Mouse (Mus musculus) adrenal gland, adult 18-20 months (tissue): ENCODE data around the gene Sfxn5. TPM values are rescaled to one million over a fixed set of nuclear protein-coding genes. Genes with fewer than 3 reads are reported as not detected.

Experiments
- DNase-seq, 2 experiments: peaks; one replicate each; pipeline ENCODE4 v3.0.0; 2021 to 2022; ENCODE audit warnings: low spot score in 2 of 2
- total RNA-seq, 2 experiments: library from RNA; stranded (reverse); gene quantifications; 1 replicate in 1 of 2; 2 replicates in 1 of 2; pipeline ENCODE4 v1.2.3; 2021

Sfxn5 gene
- total RNA-seq, 2 experiments from 2014 or later: 20.0 to 35.9 TPM

DNA sequence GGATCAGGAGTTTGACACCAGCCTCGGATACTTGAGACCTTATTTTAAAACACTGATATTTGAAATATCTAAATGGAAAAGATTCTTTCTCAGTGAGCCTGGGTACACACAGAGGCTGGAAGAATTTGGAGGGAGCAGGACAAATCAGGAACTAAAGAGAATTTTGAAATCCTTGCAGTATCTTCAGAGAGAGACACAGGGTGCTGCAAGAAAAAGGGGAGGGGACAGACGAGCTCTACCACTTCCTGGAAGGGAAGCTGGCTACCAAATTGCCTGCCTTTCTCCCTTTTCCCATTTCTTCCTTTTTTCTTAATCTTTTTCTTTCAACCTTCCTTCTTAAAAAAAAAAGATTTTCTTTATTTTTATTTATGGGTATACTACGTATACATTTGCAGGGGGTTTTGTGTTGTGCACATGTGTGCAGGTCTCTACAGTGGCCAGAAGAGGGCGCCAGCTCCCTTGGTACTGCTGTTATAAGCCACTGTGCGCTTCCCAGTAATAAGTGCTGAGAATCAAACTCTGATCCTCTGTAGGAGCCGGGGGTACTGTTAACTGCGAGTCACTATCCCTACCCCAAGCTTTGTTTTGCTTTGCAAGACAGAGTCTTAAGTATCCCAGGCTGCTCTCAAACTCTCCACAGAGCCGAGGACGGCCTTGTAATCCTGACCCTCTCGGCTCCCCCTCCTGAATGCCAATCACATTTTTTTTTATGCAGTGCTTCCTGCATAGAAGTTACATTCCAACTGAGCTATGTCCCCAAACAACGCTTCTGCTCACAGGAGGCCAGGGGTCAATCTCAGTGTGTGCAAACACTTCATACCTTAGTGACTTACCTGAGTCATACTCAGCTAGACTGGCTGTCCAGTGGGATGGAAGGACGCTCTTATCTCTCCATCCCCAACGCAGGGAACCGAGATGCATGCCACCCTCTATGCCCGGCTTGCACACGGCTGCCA, 42.1 kb downstream of the Sfxn5 start:
- no peak for DNase-seq

DNA sequence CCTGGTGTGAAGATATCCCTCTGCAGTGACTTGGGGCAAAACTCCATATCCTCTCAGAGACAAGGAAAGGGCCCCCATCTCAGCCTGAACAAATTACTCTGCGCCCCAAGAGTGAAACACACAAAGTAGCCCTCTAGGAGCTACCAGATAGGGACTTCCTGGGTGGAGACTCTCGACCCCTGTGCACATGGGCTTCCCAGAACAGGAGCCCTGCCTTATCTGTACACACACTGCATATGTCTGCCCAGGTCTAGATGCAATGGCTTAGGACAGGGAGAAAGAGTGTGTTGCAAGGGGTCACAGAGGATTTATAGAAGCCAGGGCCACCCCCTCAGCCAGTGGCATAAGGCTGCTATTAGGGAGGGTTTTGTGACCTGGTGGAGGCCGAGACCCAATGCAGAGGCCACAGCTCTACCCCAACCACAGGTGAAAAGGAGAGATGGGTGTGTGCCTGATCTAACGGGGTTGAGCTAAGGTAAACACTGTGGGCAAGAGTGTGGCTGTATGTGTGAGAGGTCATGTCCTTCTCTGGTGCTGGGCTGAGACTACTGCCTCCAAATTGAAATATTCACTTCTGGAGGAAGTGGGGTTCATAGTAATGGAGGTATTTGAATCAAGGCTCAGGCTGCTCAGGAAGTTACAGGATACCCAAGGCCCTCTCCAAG, 44.9 kb downstream of the Sfxn5 start:
- no peak for DNase-seq

DNA sequence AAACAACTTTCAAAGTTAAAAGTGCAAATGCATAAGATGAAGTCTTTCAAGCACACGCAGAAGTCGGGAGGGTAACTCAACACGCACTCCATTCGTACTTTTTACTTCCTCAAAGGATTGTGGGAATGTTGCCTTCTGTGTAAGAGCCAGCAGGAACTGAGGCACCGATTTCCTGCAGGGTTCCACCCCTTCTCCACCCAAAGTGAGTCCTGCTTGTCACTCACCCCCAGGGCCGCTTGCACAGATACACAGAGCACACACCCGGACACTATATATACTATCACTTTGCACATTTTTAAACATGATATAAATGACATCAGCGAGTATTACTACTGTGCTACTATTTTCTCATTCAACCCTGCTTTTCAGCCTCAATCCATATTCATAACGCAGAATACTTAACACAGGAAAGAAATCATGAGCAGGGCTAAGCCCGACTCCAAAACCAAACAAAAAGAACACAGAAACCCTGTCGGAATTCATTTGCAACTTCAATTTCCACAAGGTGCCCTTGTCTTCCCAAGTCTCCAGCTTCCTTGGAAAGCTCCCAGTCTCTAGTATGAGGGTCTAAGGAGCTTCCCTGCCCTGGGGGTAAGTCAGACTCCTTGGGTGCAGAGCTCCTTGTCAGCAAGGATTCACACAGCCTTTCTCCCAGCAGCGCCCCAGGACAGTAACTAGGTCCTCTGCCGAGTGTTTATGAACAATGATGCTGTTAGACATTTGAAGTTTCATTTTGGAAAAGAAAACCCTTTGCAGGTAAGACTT, 46.8 kb downstream of the Sfxn5 start:
- DNase-seq: no peak

DNA sequence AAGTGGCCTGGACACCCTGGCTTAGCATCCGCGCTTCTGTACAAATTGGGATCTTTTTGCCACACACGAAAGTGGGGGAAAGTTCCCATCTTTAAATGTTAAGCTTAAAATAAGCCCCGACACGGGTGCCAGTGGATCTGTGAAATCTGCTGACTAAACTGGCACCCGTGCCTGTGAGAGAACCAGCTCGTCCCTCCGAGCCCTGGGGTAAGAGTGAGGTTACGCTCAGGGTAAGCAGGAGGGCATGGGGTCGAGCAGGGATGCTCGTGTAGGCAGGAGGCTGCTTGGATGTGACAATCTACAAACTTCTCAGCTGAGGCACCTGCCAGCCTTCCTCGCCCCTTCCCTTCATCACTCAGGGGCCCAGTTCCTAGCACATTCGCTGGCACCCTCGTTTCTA, 52.4 kb downstream of the Sfxn5 start:
- DNase-seq: no peak

DNA sequence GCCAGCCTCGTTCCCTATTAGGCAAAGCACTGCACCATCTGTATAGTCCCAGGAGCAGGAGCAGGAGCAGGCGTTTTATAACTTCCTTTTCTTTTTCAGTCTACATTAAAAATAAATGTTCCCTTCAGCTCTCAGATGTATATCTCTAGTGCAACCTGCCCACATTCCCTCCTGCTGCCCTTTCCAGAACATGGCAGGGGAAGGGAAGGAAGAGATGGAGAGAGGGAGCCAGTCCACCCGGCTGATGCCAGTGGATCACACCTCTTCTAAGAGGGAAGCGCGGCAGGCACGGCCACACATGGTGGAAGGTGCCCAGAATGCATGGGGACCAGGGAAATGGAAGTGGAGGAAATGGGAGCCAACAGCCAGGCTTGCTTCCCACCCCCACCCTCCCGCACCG, 56.7 kb downstream of the Sfxn5 start:
- DNase-seq: no peak

DNA sequence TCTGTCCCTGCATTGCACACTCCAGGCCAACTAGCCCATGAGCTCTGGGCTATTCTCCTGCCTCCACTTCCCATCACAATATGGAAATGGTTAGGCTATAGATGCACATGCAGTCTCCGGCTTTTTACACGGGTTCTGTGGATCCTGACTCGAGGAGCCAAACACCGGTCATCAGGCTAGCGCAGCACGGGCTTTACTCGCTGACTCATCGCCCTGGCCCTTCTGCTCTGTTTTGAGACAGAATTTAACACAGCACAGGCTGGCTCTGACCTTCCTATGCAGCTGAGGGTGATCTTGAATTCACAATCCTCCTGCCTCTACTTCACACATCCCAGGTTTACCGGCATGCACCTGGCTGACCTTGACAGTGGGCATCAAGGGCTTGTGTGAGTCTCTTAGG, 60.8 kb downstream of the Sfxn5 start:
- no peak for DNase-seq

DNA sequence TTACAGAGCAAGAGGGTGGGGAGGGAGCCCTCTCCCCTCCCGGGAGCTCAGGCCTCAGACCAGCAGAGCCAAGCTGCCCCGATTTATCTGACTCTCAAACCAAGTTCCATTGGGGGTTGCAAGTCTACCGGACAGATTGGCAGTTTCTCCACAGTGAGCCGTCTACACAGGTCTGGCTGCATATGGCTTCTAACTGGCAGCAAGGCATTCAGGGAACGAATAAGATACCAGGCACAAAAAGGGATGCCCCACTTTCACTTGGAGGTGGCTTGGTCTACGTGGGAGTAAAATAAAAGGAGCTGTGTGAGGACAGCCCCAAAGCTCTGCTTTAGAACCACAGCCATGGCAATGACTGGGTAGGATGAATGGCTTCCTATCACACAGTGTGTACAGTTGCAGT, 67.2 kb downstream of the Sfxn5 start:
- no peak for DNase-seq

DNA sequence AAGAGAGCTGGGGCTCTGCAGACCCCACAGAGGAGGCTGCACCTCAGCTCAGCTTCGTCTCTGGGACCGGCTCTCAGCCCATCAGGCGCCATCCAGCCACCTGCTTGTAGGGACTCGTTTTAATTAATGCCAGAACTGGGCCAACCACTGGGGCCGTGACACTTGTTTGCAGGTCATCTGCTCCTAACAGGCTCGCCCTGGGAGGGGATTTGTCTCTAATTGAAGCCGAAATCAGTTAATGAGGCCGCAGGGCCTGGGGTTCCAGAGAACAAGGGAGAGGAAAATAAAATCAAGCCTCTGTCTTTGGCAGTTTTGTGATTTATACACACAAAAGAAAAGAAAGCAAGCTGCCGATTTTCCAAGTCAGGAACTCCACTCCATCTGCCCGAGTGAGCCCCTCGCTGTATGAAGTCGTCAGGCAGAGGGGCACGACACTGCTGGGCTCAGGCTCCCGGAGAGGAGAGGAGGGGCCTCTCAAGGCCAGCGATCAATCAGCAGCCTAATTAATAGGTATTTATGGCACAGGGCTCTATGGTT, 68.2 kb downstream of the Sfxn5 start:
- DNase-seq: no peak

DNA sequence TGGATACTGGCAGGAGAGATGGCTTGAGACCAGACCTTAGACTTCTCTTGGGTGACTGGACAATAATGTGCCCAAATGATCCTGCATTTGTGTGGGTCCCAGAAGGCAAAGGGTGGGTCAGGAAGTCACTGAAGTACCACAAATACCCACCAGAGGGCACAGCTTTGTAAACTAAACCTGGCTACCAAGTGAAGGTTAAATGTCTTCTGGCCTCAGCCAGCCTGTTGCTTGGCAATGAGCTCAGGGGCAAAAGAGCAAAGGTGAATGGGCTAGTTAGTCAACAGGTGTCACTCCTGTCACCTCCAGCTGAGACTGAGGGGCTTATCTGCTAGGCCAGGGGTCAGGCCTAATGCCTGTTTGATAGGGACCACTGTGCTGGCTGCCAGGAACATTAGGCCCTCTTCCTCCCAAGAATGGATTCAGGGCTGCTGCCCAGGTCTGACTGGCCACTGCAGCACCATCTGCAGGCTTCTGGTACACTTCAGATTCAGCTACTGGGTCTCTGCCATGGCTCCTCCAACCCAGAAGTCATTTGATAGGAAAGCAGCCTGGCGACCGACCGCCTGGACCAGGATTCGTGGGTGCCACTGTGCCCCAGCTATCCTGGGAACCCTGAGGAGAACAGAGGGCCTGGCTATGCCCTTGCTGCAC, 70.2 kb downstream of the Sfxn5 start:
- DNase-seq: peak; percentile 47 to 51

DNA sequence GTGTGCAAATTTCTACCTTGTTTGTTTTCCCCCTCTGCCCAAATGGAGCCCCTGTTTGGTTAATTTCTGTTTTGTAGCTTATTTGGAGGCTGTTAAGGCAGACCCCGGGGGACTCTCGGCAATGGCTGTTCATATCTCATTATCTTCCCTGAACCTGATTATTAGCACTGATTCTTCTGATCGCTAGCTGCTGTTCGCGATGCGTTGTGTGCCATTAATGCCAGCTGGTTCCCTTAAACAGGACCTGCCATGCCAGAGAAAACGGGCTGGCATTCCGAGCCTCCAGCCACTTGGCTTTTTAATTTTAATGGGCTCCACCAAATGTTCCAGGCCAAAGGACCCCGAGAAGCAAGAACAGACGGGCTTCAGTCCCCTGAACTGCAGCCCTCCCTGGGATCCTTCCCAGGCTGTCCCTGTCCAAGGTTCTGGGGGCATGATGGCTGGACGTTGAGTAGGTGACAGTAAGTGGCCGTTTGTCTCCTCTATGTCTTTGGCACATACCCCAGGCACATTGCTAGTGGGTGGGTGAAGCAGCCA, 74.1 kb downstream of the Sfxn5 start:
- no peak for DNase-seq

DNA sequence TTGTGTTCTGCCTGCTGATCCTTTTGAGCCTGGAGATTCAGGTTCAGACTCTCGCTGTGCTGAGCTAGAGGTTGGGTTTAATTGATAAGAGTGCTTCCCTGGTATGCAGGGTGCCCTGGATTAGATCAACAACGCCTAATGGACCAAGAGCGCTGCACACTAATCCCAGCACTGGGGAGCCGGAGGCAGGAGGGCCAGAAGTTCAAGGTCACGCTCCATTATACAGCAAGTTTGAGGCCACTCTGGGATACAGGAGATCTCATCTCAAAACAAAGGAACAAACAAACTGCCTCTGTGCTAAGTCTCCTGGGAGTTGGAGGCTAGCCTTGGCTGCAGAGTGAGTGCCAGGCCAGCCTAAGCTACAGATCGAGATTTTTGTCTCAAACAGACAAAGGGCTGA, 77.6 kb downstream of the Sfxn5 start:
- no peak for DNase-seq

DNA sequence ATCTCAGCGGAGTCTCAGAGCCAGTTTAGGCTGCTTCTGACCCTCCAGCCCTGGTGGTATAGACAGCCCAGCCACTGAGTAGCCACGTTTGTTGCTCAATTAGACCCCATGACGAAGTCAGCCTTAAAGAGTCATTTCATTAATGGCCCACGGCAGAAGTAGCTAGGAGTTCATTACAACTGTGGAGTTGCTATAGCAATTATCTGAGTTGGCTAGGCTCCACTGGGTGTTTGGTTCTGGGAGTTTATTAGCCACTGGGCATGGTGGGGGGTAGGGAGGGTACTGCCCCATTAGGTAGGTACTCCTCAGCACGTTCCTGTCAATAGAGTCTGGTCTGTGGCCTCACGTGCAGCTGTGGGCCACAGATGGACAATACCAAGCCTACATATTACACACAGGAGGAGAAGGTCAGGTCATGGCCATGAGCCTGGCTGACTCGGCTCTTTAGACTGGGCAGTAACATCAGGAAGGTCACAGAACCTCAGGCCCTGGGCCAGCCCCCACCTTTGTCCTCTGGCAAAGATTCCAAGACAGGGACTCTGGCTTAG, 79.2 kb downstream of the Sfxn5 start:
- DNase-seq: peak; percentile 28 to 54

DNA sequence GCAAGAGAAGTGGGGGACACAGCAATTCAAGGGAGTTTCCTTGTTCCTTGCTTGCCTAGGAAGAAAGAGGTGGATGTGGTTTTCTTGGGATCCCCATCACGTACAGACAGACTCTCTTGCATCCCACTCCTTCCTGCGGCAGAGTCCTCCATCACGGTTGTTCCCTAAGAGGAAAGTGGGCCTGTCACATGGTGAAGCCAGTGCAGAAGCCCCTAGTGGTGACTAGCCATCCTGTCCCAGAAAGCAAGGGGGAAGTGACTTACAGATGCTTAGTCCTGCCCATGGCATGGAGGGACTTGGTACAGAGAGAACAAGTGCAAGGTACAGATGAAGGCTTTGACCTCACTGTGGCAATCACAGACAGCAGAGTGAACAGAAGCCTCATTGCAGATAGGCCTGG, 79.9 kb downstream of the Sfxn5 start:
- no peak for DNase-seq

DNA sequence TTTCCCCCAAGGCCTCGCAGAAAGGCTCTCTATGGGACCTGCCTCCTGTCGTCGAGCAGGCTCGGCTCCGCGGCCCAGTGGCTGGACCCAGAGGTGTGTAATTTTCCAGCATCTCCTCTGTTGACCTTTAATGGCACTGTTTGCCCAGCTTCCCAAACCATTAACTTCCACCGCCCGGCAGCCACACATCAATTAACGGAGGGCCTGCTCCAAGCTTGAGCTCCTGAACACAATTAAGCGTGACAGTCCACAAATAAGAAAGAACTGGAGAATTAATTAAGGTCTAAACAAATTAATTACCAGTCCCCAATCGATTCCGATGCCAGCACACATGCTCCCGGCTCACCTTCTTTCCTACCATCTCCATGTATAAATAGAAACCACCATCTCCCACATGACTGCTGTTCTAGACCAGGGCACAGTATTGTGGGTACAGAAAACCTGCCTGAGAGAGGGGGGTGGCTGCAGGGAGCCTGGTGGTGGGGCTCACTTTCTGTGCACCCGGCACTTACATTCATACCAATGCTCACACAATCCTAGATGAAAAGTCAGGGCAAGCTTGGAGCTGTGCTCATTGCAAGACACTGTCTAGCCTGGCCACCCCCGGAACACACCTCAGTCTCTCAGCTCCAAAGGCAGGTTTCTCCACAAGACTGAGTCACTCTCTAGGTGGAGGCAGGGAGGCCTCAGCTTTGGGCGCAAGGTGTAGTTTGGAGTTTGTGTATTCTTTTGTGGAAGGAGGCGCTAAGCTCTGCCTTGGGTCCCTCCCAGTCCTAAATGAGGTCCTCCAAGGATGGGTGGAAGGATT, 80.8 kb downstream of the Sfxn5 start:
- no peak for DNase-seq

DNA sequence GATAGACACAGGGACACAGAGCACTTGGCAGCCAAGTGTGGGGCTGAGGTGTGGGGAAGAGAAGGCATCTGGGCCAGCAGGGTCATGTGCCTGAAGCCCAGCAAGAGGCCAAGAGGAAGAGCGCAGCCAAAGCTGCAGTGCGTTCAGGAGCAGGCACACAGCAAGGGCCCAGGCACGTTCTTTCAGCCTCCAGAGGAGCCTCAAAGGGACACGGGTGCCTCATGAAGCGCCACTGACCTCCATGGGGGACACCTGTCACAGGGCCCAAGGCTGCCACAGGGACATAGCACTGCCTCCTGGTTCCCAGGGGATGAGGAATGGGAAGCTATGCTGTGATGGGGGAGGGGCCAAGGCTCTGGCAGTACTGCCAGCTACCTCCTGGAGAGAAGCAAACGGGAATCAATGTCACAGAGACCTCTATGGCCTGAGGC, 82.4 kb downstream of the Sfxn5 start:
- DNase-seq: no peak

DNA sequence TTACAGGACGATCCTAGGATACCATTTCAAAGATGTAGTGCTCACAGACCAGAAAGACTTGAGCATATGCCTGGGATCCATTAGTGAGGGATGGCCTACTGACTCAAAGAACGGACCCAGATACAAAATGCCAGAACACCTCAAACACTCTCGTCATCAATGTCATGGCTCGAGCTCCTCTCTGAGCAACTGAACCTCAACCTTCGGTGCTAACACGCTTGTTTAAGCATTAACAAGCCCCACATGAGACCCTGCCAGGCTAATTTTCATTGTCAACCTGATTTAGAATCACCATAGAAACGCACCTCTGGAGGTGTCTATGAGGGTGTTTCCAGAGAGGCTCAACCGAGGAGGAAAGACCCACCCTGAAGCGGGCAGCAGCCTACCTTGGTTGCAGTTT, 83.4 kb downstream of the Sfxn5 start:
- no peak for DNase-seq

DNA sequence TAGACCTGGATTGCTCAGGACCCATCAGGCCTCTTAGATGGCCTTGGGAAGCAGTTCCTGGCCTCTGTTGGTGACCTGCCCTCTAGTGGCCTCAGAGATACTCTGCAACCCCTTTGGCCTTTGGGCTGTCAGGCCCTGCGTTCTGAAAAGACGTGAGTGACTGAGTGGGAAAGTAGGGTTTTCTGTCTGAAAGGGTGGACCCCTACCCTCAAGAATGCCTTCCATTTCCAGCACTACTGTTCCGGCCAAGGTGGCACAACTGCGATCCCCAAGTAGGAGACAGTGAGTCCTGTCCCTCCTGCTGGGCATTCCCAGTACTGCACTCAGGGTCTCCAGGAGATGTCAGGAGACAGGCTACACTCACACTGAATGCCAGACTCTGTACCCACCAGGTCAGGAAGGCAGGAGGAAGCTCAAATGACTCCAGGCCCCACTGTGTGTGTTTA, 94.2 kb downstream of the Sfxn5 start:
- DNase-seq: peak; percentile 70 to 76

DNA sequence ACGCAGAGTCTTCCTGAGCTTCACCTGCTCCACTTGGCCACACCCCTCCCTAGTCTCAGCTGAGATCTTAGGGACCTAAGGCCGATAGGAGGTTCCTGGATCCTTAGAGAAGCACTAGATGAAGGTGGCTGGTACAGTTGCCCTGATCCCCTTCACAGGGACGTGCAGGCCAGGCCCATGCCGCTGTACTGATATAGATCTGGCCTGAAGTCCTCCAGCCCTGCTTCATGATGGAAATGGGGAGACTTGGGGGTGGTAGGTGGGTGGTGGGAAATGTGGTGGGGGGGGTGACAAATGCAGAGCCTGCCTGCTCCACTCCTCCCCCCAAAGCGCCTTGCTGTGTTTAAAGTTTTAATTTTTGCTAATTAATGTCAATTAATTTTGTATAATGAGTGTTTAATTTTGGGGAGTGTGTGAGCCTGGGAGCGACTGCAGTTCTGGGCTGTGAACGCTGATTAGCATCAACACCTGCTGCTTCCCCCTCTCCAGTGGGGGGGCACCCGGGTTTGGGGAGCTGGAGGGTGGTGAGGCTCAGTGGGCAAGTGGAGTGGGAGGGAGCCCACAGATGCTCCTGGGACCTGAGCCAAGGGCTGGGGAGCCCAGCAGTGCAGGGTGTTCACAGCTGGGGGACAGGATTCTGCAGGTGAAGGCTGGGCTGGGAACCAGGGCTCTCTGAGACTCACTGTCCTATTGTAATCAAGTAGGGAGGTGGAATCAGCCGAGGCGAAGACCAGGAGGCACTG, 95.5 kb downstream of the Sfxn5 start:
- no peak for DNase-seq

DNA sequence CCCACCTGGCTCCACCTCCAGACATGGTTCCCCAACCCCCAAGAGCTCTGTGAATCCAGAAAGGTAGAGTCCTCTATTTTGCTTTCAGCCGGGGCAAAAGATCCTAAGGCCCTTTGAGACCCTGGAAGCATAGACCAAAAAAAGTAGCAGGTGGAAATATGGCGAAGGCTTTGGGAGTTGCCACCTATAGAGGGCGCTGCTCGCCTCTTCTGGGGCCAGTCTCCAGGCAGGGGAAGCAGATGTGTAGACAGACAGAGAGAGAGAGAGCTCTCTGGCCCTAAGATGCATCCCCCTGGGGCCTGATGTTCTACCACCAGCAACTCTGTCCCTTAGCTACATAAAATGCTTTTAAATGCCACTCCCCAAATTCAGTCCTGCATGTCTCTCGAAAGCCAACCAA, 96.2 kb downstream of the Sfxn5 start:
- DNase-seq: no peak
